ENCODE assay signal across 11 mouse cellular contexts in the genomic region with DNA sequence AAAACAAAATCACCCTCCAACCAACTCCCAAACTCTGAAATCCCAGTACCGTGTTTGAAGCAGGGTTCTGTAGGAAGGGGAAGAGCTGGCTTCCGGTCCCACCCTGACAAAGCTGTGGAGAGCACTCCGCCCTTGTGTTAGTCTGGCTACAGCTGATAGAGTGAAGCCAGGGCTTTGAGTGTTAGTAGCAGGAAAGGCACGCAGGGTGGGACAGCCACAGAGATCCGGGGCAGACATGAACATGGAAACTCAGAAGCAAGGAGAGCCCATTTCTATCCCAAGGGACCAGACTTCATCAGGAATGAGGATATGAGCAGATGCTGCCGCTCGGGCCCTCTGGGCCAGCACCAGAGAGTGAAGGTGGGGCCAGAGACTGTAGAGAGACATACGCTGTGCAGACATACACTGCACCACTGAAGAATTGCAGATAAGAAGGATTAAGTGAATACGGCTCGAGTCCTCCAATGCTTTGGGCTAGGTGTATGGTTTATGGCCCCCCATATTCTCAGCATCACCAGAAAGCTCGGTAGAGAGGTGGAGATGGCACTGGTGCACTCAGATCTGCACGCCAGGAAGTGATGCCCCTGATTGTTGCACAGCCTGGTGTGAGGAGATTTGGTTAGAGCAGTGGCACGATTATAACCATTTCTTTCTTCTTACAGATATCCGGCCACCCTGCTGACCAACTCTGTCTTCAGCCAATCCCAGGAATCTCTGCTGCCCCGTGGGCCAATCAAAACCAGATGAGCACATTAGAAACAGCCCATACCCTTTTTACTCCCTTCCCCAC. TPM values are rescaled to one million over a fixed set of nuclear protein-coding genes. Genes with fewer than 3 reads are reported as not detected.
DNase-seq lines count a peak whose midpoint lies in the region; ATAC-seq and TF ChIP-seq lines count a peak whose summit lies in the region.
"Had no signal": no experiment of that assay in that cellular context is flagged by ENCODE, and none has a peak within 500 bp of the region (broad histone marks: within the 10 kb centered on the region; RNA-seq: fewer than 3 reads in every experiment).

No protein-coding gene starts in this region.

- peak overlapping the region; percentile 46 for H3K4me2 ChIP-seq in myocyte (ENCODE audit: low read depth)
- H3K4me2 ChIP-seq in forebrain, embryonic 14.5 days (ENCODE audit: low read length) = no peak overlapping the region
- H3K4me2 ChIP-seq: lung, embryonic 15.5 days had no signal

- no peak overlapping the region for H3K27ac ChIP-seq in forebrain, embryonic 14.5 days (ENCODE audit: low read depth, low read length)
- H3K27ac ChIP-seq: lung, embryonic 15.5 days had no signal

- no peaks in the 10 kb centered on the region for H3K36me3 ChIP-seq in myocyte (ENCODE audit: control insufficient read depth, insufficient read depth)
- no peaks in the 10 kb centered on the region for H3K36me3 ChIP-seq in forebrain, embryonic 14.5 days (ENCODE audit: control insufficient read depth, insufficient read depth, low read length)
- H3K36me3 ChIP-seq: lung, embryonic 15.5 days had no signal

- no peak overlapping the region for H3K4me3 ChIP-seq in myocyte
- H3K4me3 ChIP-seq in forebrain, embryonic 14.5 days (ENCODE audit: low read depth, low read length) = no peak overlapping the region
- H3K4me3 ChIP-seq: erythroblast, embryonic 14.5 days; lung, embryonic 15.5 days had no signal

- peaks cover 1% of the 10 kb centered on the region for H3K27me3 ChIP-seq in myocyte (ENCODE audit: control insufficient read depth, insufficient read depth, insufficient read length)
- 0 out of 2 replicates have a peak, but pooled peaks cover 2% of the 10 kb centered on the region for H3K27me3 ChIP-seq in forebrain, embryonic 14.5 days (replicated peaks; ENCODE audit: control insufficient read depth, insufficient read depth, low read length)

- intact Hi-C loops in gastrocnemius, postnatal 36 days (cut with DNase I) = no loop called here

- DNase-seq in gastrocnemius, adult 18-20 months (ENCODE audit: low spot score) = peak; percentile 45
- no peak for DNase-seq in gastrocnemius, postnatal 36 days
- DNase-seq in urinary bladder, adult 2 months (ENCODE audit: low spot score) = peak; percentile 11
- DNase-seq in urinary bladder, adult 18-20 months (ENCODE audit: low spot score in 2 of 2) = no peak
- peak; percentile 59 for DNase-seq in heart, postnatal 4 days
- no peak for DNase-seq in adrenal gland, postnatal 14 days
- no peak for DNase-seq in forebrain, embryonic 14.5 days (ENCODE audit: low spot score)
- DNase-seq: thymus, postnatal 25 days had no signal

- no peak for ATAC-seq in forebrain, embryonic 14.5 days

- no peak overlapping the region for H3ac ChIP-seq in myocyte (ENCODE audit: control insufficient read depth, insufficient read length)

- WGBS in forebrain, embryonic 14.5 days = 73% methylated on average over 15 of the region's 15 CpGs

- no peak overlapping the region for H3K9ac ChIP-seq in forebrain, embryonic 14.5 days (ENCODE audit: low read length)
- H3K9ac ChIP-seq: lung, embryonic 15.5 days had no signal

- no peaks in the 10 kb centered on the region for H3K79me2 ChIP-seq in myocyte (ENCODE audit: control insufficient read depth, insufficient read depth)

- peaks cover 3% of the 10 kb centered on the region; the same call in 1 of the 2 replicates for H3K4me1 ChIP-seq in forebrain, embryonic 14.5 days (ENCODE audit: control insufficient read depth, insufficient read depth, low read length)

- TF ChIP-seq POLR2A in myocyte (IDR thresholded peaks at IDR 0.05; ENCODE audit: insufficient read length, low read depth) = no peak

- no peaks in the 10 kb centered on the region for H3K9me3 ChIP-seq in forebrain, embryonic 14.5 days (replicated peaks; ENCODE audit: control insufficient read depth, low read length)
- H3K9me3 ChIP-seq: lung, embryonic 15.5 days had no signal

TF ChIP-seq in myocyte, 11 proteins besides CTCF, POLR2A, EP300 and RAD21:
- TF ChIP-seq REST (IDR thresholded peaks at IDR 0.05; ENCODE audit: insufficient read depth, insufficient read length) = no peak
- no peak for TF ChIP-seq MAX (IDR thresholded peaks at IDR 0.05; ENCODE audit: low read depth)
- no peak for TF ChIP-seq E2F4 (IDR thresholded peaks at IDR 0.05; ENCODE audit: insufficient read depth)
- TF ChIP-seq MYOG (IDR thresholded peaks at IDR 0.05; ENCODE audit: control insufficient read depth in 1 of 3, insufficient read depth in 1 of 3, insufficient read length in 2 of 3, low read depth in 2 of 3) = no peak
- no peak for TF ChIP-seq TCF3 (IDR thresholded peaks at IDR 0.05; ENCODE audit: insufficient read length, low read depth)
- no peak for TF ChIP-seq USF1 (IDR thresholded peaks at IDR 0.05; ENCODE audit: low read depth)
- TF ChIP-seq TCF12 (IDR thresholded peaks at IDR 0.05; ENCODE audit: insufficient read depth, poor library complexity, severe bottlenecking) = no peak
- no peak for TF ChIP-seq SRF (IDR thresholded peaks at IDR 0.05; ENCODE audit: control insufficient read depth, insufficient read length, low read depth)
- TF ChIP-seq POLR2AphosphoS2 (IDR thresholded peaks at IDR 0.05; ENCODE audit: insufficient read length, low read depth) = no peak
- no peak for TF ChIP-seq MYOD1 (IDR thresholded peaks at IDR 0.05; ENCODE audit: control insufficient read depth in 1 of 3, insufficient read length in 2 of 3, low read depth in 2 of 3)
- TF ChIP-seq CEBPB (IDR thresholded peaks at IDR 0.05; ENCODE audit: insufficient read depth, poor library complexity, severe bottlenecking) = no peak

RNA-seq across cellular contexts. Expression of gene Prrt4, which starts 14.8 kb away (rescaled TPM):
- under 1 TPM; 0.30 to 1.00 TPM for total RNA-seq in gastrocnemius, adult 18-20 months (2021)
- total RNA-seq in gastrocnemius, postnatal 36 days (2021) = under 1 TPM; 0.43 to 0.54 TPM
- polyA plus RNA-seq in urinary bladder, adult 2 months (2012; rRNA removed) = 0.41 and 0.52 TPM in 2 replicates
- total RNA-seq in heart, postnatal 4 days (2021) = 1 to 10 TPM; 7.3 to 7.7 TPM
- 0.37 TPM for polyA plus RNA-seq in myocyte (2012; fragmentation: generic; extraction: Trizol)
- 4.9 and 5.1 TPM in 2 replicates for total RNA-seq in adrenal gland, postnatal 14 days (2021)
- polyA plus RNA-seq in forebrain, embryonic 14.5 days (2014; fragmentation: Nextera tagmentation; extraction: Ambion mirVana) = 1.9 and 3.8 TPM in 2 replicates

RNA-seq across cellular contexts. Expression of gene Impdh1, which starts 22.0 kb away (rescaled TPM):
- total RNA-seq in gastrocnemius, adult 18-20 months (2021) = 10 to 100 TPM in 1 of 2 experiments, 1 to 10 TPM in 1; 9.2 to 12.8 TPM
- 10 to 100 TPM; 10.5 to 15.5 TPM for total RNA-seq in gastrocnemius, postnatal 36 days (2021)
- 29.6 and 33.9 TPM in 2 replicates for polyA plus RNA-seq in urinary bladder, adult 2 months (2012; rRNA removed)
- total RNA-seq in heart, postnatal 4 days (2021) = 10 to 100 TPM; 29.5 to 30.6 TPM
- polyA plus RNA-seq in myocyte (2012; fragmentation: generic; extraction: Trizol) = 78.6 TPM
- 252 and 482 TPM in 2 replicates for total RNA-seq in adrenal gland, postnatal 14 days (2021)
- 34.5 and 50.2 TPM in 2 replicates for polyA plus RNA-seq in forebrain, embryonic 14.5 days (2014; fragmentation: Nextera tagmentation; extraction: Ambion mirVana)

RNA-seq across cellular contexts. Expression of gene Rbm28, which starts 29.4 kb away (rescaled TPM):
- total RNA-seq in gastrocnemius, adult 18-20 months (2021) = 10 to 100 TPM; 12.9 to 15.2 TPM
- total RNA-seq in gastrocnemius, postnatal 36 days (2021) = 10 to 100 TPM; 12.8 to 15.7 TPM
- polyA plus RNA-seq in urinary bladder, adult 2 months (2012; rRNA removed) = 30.5 and 37.1 TPM in 2 replicates
- 10 to 100 TPM; 30.3 to 32.5 TPM for total RNA-seq in heart, postnatal 4 days (2021)
- polyA plus RNA-seq in myocyte (2012; fragmentation: generic; extraction: Trizol) = 16.2 TPM
- total RNA-seq in adrenal gland, postnatal 14 days (2021) = 29.7 and 31.8 TPM in 2 replicates
- polyA plus RNA-seq in forebrain, embryonic 14.5 days (2014; fragmentation: Nextera tagmentation; extraction: Ambion mirVana) = 34.3 and 36.6 TPM in 2 replicates

Comparison
In these comparisons a context has a peak if more than half of its experiments do, and no peak if none do; other contexts are left out.
1. DNase-seq: peak in gastrocnemius, adult 18-20 months (single experiment), urinary bladder, adult 2 months (single experiment) and heart, postnatal 4 days (single experiment); none in gastrocnemius, postnatal 36 days (0 of 2), urinary bladder, adult 18-20 months (0 of 2), adrenal gland, postnatal 14 days (single experiment) and forebrain, embryonic 14.5 days (single experiment).